Mouse (Mus musculus) thymus, adult 2 months (tissue): ENCODE measurements around the gene Zfp579. TPM values are rescaled to one million over a fixed set of nuclear protein-coding genes. Genes with fewer than 3 reads are reported as not detected.

Experiments used
- DNase-seq: peaks from one replicate; pipeline ENCODE4 v3.0.0; 2021
- H3K27ac ChIP-seq: fragments of 200-500 bp; 2 replicates; pipeline ENCODE4 v1.5.1; 2012; ENCODE audit warnings: low read length, control low read depth; ENCODE audit not compliant: control insufficient read depth, insufficient read depth
- H3K27me3 ChIP-seq: fragments of 200-500 bp; 2 replicates; pipeline ENCODE4 v1.6.1; 2012; ENCODE audit warnings: mild to moderate bottlenecking, low read length, moderate library complexity, mixed read lengths; ENCODE audit not compliant: control insufficient read depth, insufficient read depth
- H3K36me3 ChIP-seq: fragments of 200-500 bp; 2 replicates; pipeline ENCODE4 v1.6.1; 2012; ENCODE audit warnings: mild to moderate bottlenecking, low read length, moderate library complexity; ENCODE audit not compliant: control insufficient read depth, insufficient read depth
- H3K4me1 ChIP-seq: fragments of 200-500 bp; replicated peaks from 2 replicates; pipeline ENCODE4 v1.6.1; 2012; ENCODE audit warnings: low read length; ENCODE audit not compliant: control insufficient read depth, insufficient read depth
- H3K4me3 ChIP-seq: fragments of 200-500 bp; 2 replicates; pipeline ENCODE4 v1.5.1; 2012; ENCODE audit warnings: mild to moderate bottlenecking, low read length, control low read depth, moderate library complexity; ENCODE audit not compliant: control insufficient read depth, insufficient read depth
- CTCF ChIP-seq: fragments of 200-500 bp; IDR thresholded peaks from 2 replicates; pipeline ENCODE4 v1.5.1; 2012; ENCODE audit warnings: mild to moderate bottlenecking, control low read depth, low read length, moderate library complexity, borderline replicate concordance; ENCODE audit not compliant: control insufficient read depth, poor library complexity, insufficient read depth; ENCODE audit errors: extremely low read depth
- POLR2A ChIP-seq: fragments of 200-500 bp; IDR thresholded peaks from 2 replicates; pipeline ENCODE4 v1.6.1; 2012; ENCODE audit warnings: mild to moderate bottlenecking, low read length, control low read depth, moderate library complexity; ENCODE audit not compliant: control insufficient read depth, poor library complexity, insufficient read depth; ENCODE audit errors: extremely low read depth
- WGBS: fragments of 180-500 bp; shearing (Covaris S2); methylation state at CpG from one replicate; pipeline ENCODE4 v1.1.7; 2018; 5-methylcytosine and 5-hydroxymethylcytosine counted together
- polyA plus RNA-seq: library from polyadenylated mRNA; depleted of rRNA; stranded (reverse); fragments of >200 nt; gene quantifications from 2 replicates; pipeline ENCODE4 v1.2.3, GENCODE M21; 2012

The Zfp579 gene
- polyA plus RNA-seq, 1 experiment: 125 TPM

- 23% methylated on average over 6 of the region's 6 CpGs for whole genome bisulfite sequencing
- DNase-seq: no peak
- TF ChIP-seq POLR2A (no peak), CTCF (no peak)
- H3K27ac ChIP-seq: no peak overlapping the region
- no peaks in the 10 kb centered on the region for H3K27me3 ChIP-seq
- no peaks in the 10 kb centered on the region for H3K36me3 ChIP-seq
- H3K4me1 ChIP-seq: peaks cover 7% of the 10 kb centered on the region
- H3K4me3 ChIP-seq: no peak overlapping the region
Observed at GRCm38 (mm10) chr7:4948386-4948785, 47.6 kb downstream of the Zfp579 start.

- Histone ChIP-seq H3K4me3 (no peak overlapping the region), H3K4me1 (peaks cover 8% of the 10 kb centered on the region), H3K27me3 (no peaks in the 10 kb centered on the region), H3K36me3 (no peaks in the 10 kb centered on the region), H3K27ac (peak overlapping the region; percentile 27; the same call in 1 of the 2 replicates)
- 89% methylated on average over 2 of the region's 2 CpGs for WGBS
- DNase-seq: no peak
- no peak for TF ChIP-seq CTCF
- no peak for TF ChIP-seq POLR2A
Observed at GRCm38 (mm10) chr7:4947855-4948254, 48.1 kb downstream of the Zfp579 start.

DNA sequence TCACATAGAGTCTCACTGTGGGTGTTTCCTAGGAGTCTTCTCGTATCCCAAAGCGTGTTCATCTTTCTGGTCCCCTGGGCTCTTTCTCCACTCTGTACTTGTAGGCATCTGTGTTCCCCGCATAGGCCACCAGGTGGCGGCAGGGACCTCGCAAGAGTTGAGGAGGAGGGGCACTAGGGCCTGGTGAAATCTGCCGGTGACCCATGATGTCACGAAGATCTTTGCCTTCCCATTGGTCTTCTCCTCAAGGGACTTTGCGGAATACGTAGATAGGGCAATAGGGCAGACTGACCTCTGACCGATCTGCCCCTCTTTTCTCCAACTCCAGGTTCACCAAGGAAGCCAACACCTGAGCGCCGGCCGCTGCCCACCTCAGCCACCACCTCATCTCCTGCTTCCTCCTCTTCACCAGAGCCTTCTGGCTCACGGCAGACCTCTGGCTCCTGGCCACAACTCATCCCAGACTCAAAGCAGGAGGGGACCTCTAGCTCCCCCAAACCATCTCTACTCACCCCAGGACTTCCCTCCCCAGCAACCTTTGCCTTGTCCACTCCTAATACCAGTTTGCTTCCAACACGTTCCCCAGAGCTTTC is 52.6 kb downstream of the Zfp579 start:
- H3K4me1 ChIP-seq: peaks cover 8% of the 10 kb centered on the region
- WGBS: 8% methylated on average over 15 of the region's 15 CpGs
- TF ChIP-seq POLR2A: no peak
- TF ChIP-seq CTCF: peak; percentile 88
- H3K36me3 ChIP-seq: no peaks in the 10 kb centered on the region
- H3K27ac ChIP-seq: no peak overlapping the region
- H3K27me3 ChIP-seq: no peaks in the 10 kb centered on the region
- H3K4me3 ChIP-seq: peak overlapping the region; percentile 44
- peak; percentile 93 for DNase-seq

DNA sequence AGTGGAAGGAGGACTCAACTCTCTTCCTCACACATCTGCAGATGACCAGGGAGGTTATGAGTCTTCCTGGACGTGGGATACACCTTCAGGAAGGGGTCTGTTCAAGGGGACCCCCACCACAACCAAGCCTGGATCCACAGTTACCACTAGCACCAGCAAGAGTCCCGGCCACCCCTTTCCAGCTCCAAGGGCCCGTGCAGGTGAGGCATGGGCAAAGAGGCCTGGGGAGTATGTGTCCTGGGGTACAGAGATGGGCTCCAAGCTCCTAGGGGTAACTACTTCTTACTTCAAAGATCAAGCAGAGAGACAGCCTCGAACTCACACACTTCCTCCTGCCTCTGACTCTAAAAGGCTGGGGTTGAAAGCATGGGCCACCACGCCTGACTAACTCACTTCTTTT is 53.3 kb downstream of the Zfp579 start:
- H3K36me3 ChIP-seq: no peaks in the 10 kb centered on the region
- H3K27me3 ChIP-seq: no peaks in the 10 kb centered on the region
- H3K27ac ChIP-seq: no peak overlapping the region
- WGBS: 54% methylated on average over 5 of the region's 5 CpGs
- H3K4me1 ChIP-seq: peaks cover 5% of the 10 kb centered on the region
- TF ChIP-seq CTCF (no peak), POLR2A (no peak)
- no peak for DNase-seq
- no peak overlapping the region for H3K4me3 ChIP-seq

GRCm38 (mm10) chr7:4940068-4940479 is 55.9 kb downstream of the Zfp579 start:
- Histone ChIP-seq H3K27ac (no peak overlapping the region), H3K36me3 (no peaks in the 10 kb centered on the region), H3K4me1 (peaks cover 4% of the 10 kb centered on the region), H3K4me3 (no peak overlapping the region), H3K27me3 (no peaks in the 10 kb centered on the region)
- peak; percentile 77; the same call in 1 of the 2 replicates for TF ChIP-seq CTCF
- no peak for TF ChIP-seq POLR2A
- DNase-seq: peak; percentile 84
- WGBS: 16% methylated on average over 9 of the region's 9 CpGs

DNA sequence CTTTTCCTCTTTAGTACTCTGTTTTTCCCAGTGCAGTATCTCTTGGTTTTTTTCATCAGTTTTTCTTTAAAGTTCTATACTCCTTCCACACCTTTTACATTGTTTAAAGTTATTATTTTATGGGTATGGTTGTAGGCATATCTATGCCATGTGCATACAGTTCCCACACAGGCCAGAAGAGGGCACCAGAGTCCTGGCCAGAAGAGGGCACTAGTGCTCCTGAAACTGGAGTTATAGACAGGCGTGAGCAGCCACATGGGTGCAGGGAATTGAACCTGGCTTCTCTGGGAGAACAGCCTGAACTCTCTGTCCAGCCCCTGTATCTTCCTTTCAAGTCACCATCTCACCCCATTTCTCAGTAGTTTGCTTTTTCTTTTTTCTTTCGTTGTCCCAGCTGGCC is 57.5 kb downstream of the Zfp579 start:
- Histone ChIP-seq H3K27ac (no peak overlapping the region), H3K4me3 (no peak overlapping the region), H3K36me3 (no peaks in the 10 kb centered on the region), H3K4me1 (peaks cover 2% of the 10 kb centered on the region), H3K27me3 (no peaks in the 10 kb centered on the region)
- peak; percentile 84 for DNase-seq
- TF ChIP-seq CTCF (peak; percentile 59; the same call in 1 of the 2 replicates), POLR2A (no peak)
- 35% methylated on average over 2 of the region's 2 CpGs for WGBS

GRCm38 (mm10) chr7:4937392-4937791 is 58.6 kb downstream of the Zfp579 start:
- no peaks in the 10 kb centered on the region for H3K4me1 ChIP-seq
- H3K36me3 ChIP-seq: no peaks in the 10 kb centered on the region
- no peaks in the 10 kb centered on the region for H3K27me3 ChIP-seq
- 77% methylated on average over 11 of the region's 11 CpGs for WGBS
- no peak overlapping the region for H3K4me3 ChIP-seq
- DNase-seq: no peak
- no peak for TF ChIP-seq CTCF
- no peak for TF ChIP-seq POLR2A
- H3K27ac ChIP-seq: no peak overlapping the region
